Mouse (Mus musculus) midbrain, embryonic 12.5 days (tissue): ENCODE data around the gene Rxfp2. TPM values are rescaled to one million over a fixed set of nuclear protein-coding genes. Genes with fewer than 3 reads are reported as not detected.

Source experiments
- ATAC-seq: fragments of 200-750 bp; cut with Nextera tagmentation; 2 replicates; pipeline ENCODE4 v1.8.0; 2017; ENCODE audit warnings: low read depth, moderate TSS enrichment, moderate library complexity; ENCODE audit not compliant: low FRiP score
- H3K27ac ChIP-seq: fragments of 300-500 bp; sonication (generic); replicated peaks from 2 replicates; pipeline ENCODE4 v1.5.1; 2016; ENCODE audit warnings: mild to moderate bottlenecking
- H3K27me3 ChIP-seq: fragments of 300-500 bp; sonication (generic); 2 replicates; pipeline ENCODE4 v1.6.1; 2016; ENCODE audit warnings: mild to moderate bottlenecking
- H3K36me3 ChIP-seq: fragments of 300-500 bp; sonication (generic); 2 replicates; pipeline ENCODE4 v1.6.1; 2016
- H3K4me1 ChIP-seq: fragments of 300-500 bp; sonication (generic); 2 replicates; pipeline ENCODE4 v1.6.1; 2016
- H3K4me2 ChIP-seq: fragments of 300-500 bp; sonication (generic); replicated peaks from 2 replicates; pipeline ENCODE4 v1.6.1; 2016; ENCODE audit warnings: mild to moderate bottlenecking, moderate library complexity
- H3K4me3 ChIP-seq: fragments of 300-500 bp; sonication (generic); 2 replicates; pipeline ENCODE4 v1.5.1; 2016; ENCODE audit warnings: mild to moderate bottlenecking
- H3K9ac ChIP-seq: fragments of 300-500 bp; sonication (generic); replicated peaks from 2 replicates; pipeline ENCODE4 v1.6.1; 2016; ENCODE audit warnings: mild to moderate bottlenecking, moderate library complexity
- H3K9me3 ChIP-seq: fragments of 300-500 bp; sonication (generic); 2 replicates; pipeline ENCODE4 v1.6.1; 2016; ENCODE audit warnings: mild to moderate bottlenecking
- WGBS: fragments of 180-500 bp; shearing (Covaris S2); methylation state at CpG from one replicate; pipeline ENCODE4 v1.1.7; 2016; 5-methylcytosine and 5-hydroxymethylcytosine counted together
- polyA plus RNA-seq: library from polyadenylated mRNA; unstranded; fragments of >200 nt; fragmentation: Nextera tagmentation; extraction: Ambion mirVana; gene quantifications from 2 replicates; pipeline ENCODE4 v1.2.1, GENCODE M21; 2016

Gene Rxfp2
- polyA plus RNA-seq, 1 experiment from 2014 or later, result 0.75 TPM

- H3K27ac ChIP-seq, result no peak overlapping the region
- 51% methylated on average over 4 of the region's 4 CpGs for WGBS
- ATAC-seq, result no peak
Measured at GRCm38 (mm10) chr5:150021805-150022204, 3.3 kb downstream of the Rxfp2 start.

GRCm38 (mm10) chr5:150022556-150022955, 4.1 kb downstream of the Rxfp2 start:
- Histone ChIP-seq H3K27me3 (peaks cover 13% of the 10 kb centered on the region; the same call in 1 of the 2 replicates), H3K4me2 (no peak overlapping the region), H3K27ac (no peak overlapping the region), H3K9me3 (no peaks in the 10 kb centered on the region), H3K9ac (no peak overlapping the region), H3K4me1 (no peaks in the 10 kb centered on the region), H3K4me3 (no peak overlapping the region), H3K36me3 (no peaks in the 10 kb centered on the region)
- 89% methylated on average over 18 of the region's 18 CpGs for WGBS
- no peak for ATAC-seq

More at GRCm38 (mm10) chr5:150021805-150022204, 3.3 kb downstream of the Rxfp2 start:
- no peak overlapping the region for H3K4me2 ChIP-seq
- H3K4me3 ChIP-seq, result no peak overlapping the region
- H3K9ac ChIP-seq, result no peak overlapping the region
- no peaks in the 10 kb centered on the region for H3K9me3 ChIP-seq
- H3K4me1 ChIP-seq, result no peaks in the 10 kb centered on the region
- H3K27me3 ChIP-seq, result peaks cover 13% of the 10 kb centered on the region; the same call in 1 of the 2 replicates
- H3K36me3 ChIP-seq, result no peaks in the 10 kb centered on the region

GRCm38 (mm10) chr5:150023476-150023875, 5.0 kb downstream of the Rxfp2 start:
- Histone ChIP-seq H3K27me3 (peaks cover 5% of the 10 kb centered on the region; the same call in 1 of the 2 replicates), H3K4me3 (no peak overlapping the region), H3K36me3 (no peaks in the 10 kb centered on the region), H3K4me2 (no peak overlapping the region), H3K4me1 (no peaks in the 10 kb centered on the region), H3K9me3 (no peaks in the 10 kb centered on the region), H3K27ac (no peak overlapping the region), H3K9ac (no peak overlapping the region)
- no peak for ATAC-seq
- WGBS, result 94% methylated on average over 6 of the region's 6 CpGs

- no peaks in the 10 kb centered on the region for H3K4me1 ChIP-seq
- H3K36me3 ChIP-seq, result no peaks in the 10 kb centered on the region
- H3K27ac ChIP-seq, result no peak overlapping the region
- ATAC-seq, result no peak
- no peak overlapping the region for H3K9ac ChIP-seq
- no peak overlapping the region for H3K4me2 ChIP-seq
- 72% methylated on average over 2 of the region's 2 CpGs for WGBS
- H3K9me3 ChIP-seq, result no peaks in the 10 kb centered on the region
- no peak overlapping the region for H3K4me3 ChIP-seq
- no peaks in the 10 kb centered on the region for H3K27me3 ChIP-seq
Measured at GRCm38 (mm10) chr5:150024188-150024587, 5.7 kb downstream of the Rxfp2 start.

- H3K9ac ChIP-seq, result no peak overlapping the region
- ATAC-seq, result no peak
- no peaks in the 10 kb centered on the region for H3K4me1 ChIP-seq
- H3K27ac ChIP-seq, result no peak overlapping the region
- no peak overlapping the region for H3K4me2 ChIP-seq
- no peaks in the 10 kb centered on the region for H3K36me3 ChIP-seq
- H3K4me3 ChIP-seq, result no peak overlapping the region
- WGBS, result 95% methylated on average over 14 of the region's 14 CpGs
- no peaks in the 10 kb centered on the region for H3K9me3 ChIP-seq
- H3K27me3 ChIP-seq, result 0 out of 2 replicates have a peak, but pooled peaks cover under 1% of the 10 kb centered on the region
Measured at GRCm38 (mm10) chr5:150024901-150025300, 6.4 kb downstream of the Rxfp2 start.

- H3K27ac ChIP-seq, result no peak overlapping the region
- H3K27me3 ChIP-seq, result 0 out of 2 replicates have a peak, but pooled peaks cover 4% of the 10 kb centered on the region
- no peak overlapping the region for H3K9ac ChIP-seq
- 90% methylated on average over 15 of the region's 15 CpGs for WGBS
- no peaks in the 10 kb centered on the region for H3K4me1 ChIP-seq
- no peak for ATAC-seq
- H3K4me2 ChIP-seq, result no peak overlapping the region
- no peaks in the 10 kb centered on the region for H3K9me3 ChIP-seq
- H3K36me3 ChIP-seq, result no peaks in the 10 kb centered on the region
- no peak overlapping the region for H3K4me3 ChIP-seq
Measured at GRCm38 (mm10) chr5:150025326-150025725, 6.9 kb downstream of the Rxfp2 start.

- Histone ChIP-seq H3K4me2 (no peak overlapping the region), H3K27ac (no peak overlapping the region), H3K4me3 (no peak overlapping the region), H3K36me3 (no peaks in the 10 kb centered on the region), H3K4me1 (no peaks in the 10 kb centered on the region), H3K9ac (no peak overlapping the region), H3K27me3 (0 out of 2 replicates have a peak, but pooled peaks cover 4% of the 10 kb centered on the region), H3K9me3 (no peaks in the 10 kb centered on the region)
- 92% methylated on average over 12 of the region's 12 CpGs for WGBS
- ATAC-seq, result no peak
Measured at GRCm38 (mm10) chr5:150026509-150027087, 8.1 kb downstream of the Rxfp2 start.

- Histone ChIP-seq H3K36me3 (no peaks in the 10 kb centered on the region), H3K27ac (no peak overlapping the region), H3K9me3 (no peaks in the 10 kb centered on the region), H3K4me2 (no peak overlapping the region), H3K27me3 (0 out of 2 replicates have a peak, but pooled peaks cover 4% of the 10 kb centered on the region), H3K4me1 (no peaks in the 10 kb centered on the region), H3K9ac (no peak overlapping the region), H3K4me3 (no peak overlapping the region)
- WGBS, result 21% methylated on average over 6 of the region's 6 CpGs
- no peak for ATAC-seq
Measured at GRCm38 (mm10) chr5:150031201-150031600, 12.7 kb downstream of the Rxfp2 start.

GRCm38 (mm10) chr5:150031634-150032033, 13.2 kb downstream of the Rxfp2 start:
- Histone ChIP-seq H3K9me3 (no peaks in the 10 kb centered on the region), H3K9ac (no peak overlapping the region), H3K27me3 (0 out of 2 replicates have a peak, but pooled peaks cover 4% of the 10 kb centered on the region), H3K27ac (no peak overlapping the region), H3K36me3 (no peaks in the 10 kb centered on the region), H3K4me1 (no peaks in the 10 kb centered on the region), H3K4me2 (no peak overlapping the region), H3K4me3 (no peak overlapping the region)
- ATAC-seq, result no peak
- WGBS, result 80% methylated on average over 3 of the region's 3 CpGs

GRCm38 (mm10) chr5:150032075-150032492, 13.6 kb downstream of the Rxfp2 start:
- no peak overlapping the region for H3K4me2 ChIP-seq
- no peak overlapping the region for H3K4me3 ChIP-seq

GRCm38 (mm10) chr5:150036286-150036685, 17.8 kb downstream of the Rxfp2 start:
- WGBS, result 81% methylated on average over 8 of the region's 8 CpGs
- no peak overlapping the region for H3K4me2 ChIP-seq
- no peak for ATAC-seq

More at GRCm38 (mm10) chr5:150032075-150032492, 13.6 kb downstream of the Rxfp2 start:
- Histone ChIP-seq H3K9ac (no peak overlapping the region), H3K4me1 (no peaks in the 10 kb centered on the region), H3K27ac (no peak overlapping the region), H3K36me3 (no peaks in the 10 kb centered on the region), H3K27me3 (0 out of 2 replicates have a peak, but pooled peaks cover 4% of the 10 kb centered on the region), H3K9me3 (no peaks in the 10 kb centered on the region)
- 55% methylated on average over 3 of the region's 3 CpGs for WGBS
- no peak for ATAC-seq

GRCm38 (mm10) chr5:150036918-150037317, 18.4 kb downstream of the Rxfp2 start:
- Histone ChIP-seq H3K9ac (no peak overlapping the region), H3K9me3 (no peaks in the 10 kb centered on the region), H3K4me1 (no peaks in the 10 kb centered on the region), H3K4me3 (no peak overlapping the region), H3K4me2 (no peak overlapping the region), H3K27me3 (no peaks in the 10 kb centered on the region), H3K27ac (no peak overlapping the region), H3K36me3 (no peaks in the 10 kb centered on the region)
- ATAC-seq, result no peak
- WGBS, result 72% methylated on average over 4 of the region's 4 CpGs

More at GRCm38 (mm10) chr5:150036286-150036685, 17.8 kb downstream of the Rxfp2 start:
- Histone ChIP-seq H3K4me3 (no peak overlapping the region), H3K4me1 (no peaks in the 10 kb centered on the region), H3K36me3 (no peaks in the 10 kb centered on the region), H3K27me3 (no peaks in the 10 kb centered on the region), H3K27ac (no peak overlapping the region), H3K9me3 (no peaks in the 10 kb centered on the region), H3K9ac (no peak overlapping the region)
